ENCODE assay signal across 16 mouse cellular contexts in genomic region chr13:84759061-84759460, GRCm38 (mm10).
DNase-seq lines count a peak whose midpoint lies in the region; ATAC-seq and TF ChIP-seq lines count a peak whose summit lies in the region.
"Had no signal": no experiment of that assay in that cellular context is flagged by ENCODE, and none has a peak within 500 bp of the region (broad histone marks: within the 10 kb centered on the region; RNA-seq: fewer than 3 reads in every experiment).

No protein-coding gene starts in this region.

- H3K27ac ChIP-seq in forebrain, embryonic 10.5 days, result peak overlapping the region; percentile 85
- H3K27ac ChIP-seq in forebrain, embryonic 12.5 days, result no peak overlapping the region
- peak overlapping the region; percentile 41; the same call in 1 of the 2 replicates for H3K27ac ChIP-seq in forebrain, embryonic 11.5 days (ENCODE audit: low read depth, low read length)
- peak overlapping the region; percentile 92 for H3K27ac ChIP-seq in forebrain, postnatal 0 days (ENCODE audit: low read depth, low read length)
- H3K27ac ChIP-seq: kidney, postnatal 0 days; limb, embryonic 12.5 days; liver, embryonic 15.5 days; midbrain, embryonic 10.5 days had no signal

- H3K4me1 ChIP-seq in forebrain, embryonic 10.5 days, result peaks cover 63% of the 10 kb centered on the region
- peaks cover 24% of the 10 kb centered on the region for H3K4me1 ChIP-seq in forebrain, embryonic 12.5 days
- peaks cover 18% of the 10 kb centered on the region; the same call in 1 of the 2 replicates for H3K4me1 ChIP-seq in forebrain, embryonic 11.5 days (replicated peaks; ENCODE audit: control insufficient read depth, insufficient read depth, low read length)
- H3K4me1 ChIP-seq in forebrain, postnatal 0 days (ENCODE audit: insufficient read depth), result peaks cover 13% of the 10 kb centered on the region
- H3K4me1 ChIP-seq: limb, embryonic 12.5 days; liver, embryonic 15.5 days had no signal

- no peak overlapping the region for H3K4me2 ChIP-seq in forebrain, embryonic 12.5 days
- no peak overlapping the region for H3K4me2 ChIP-seq in forebrain, embryonic 11.5 days (ENCODE audit: low read depth, low read length, severe bottlenecking)
- peak overlapping the region; percentile 19; the same call in 1 of the 2 replicates for H3K4me2 ChIP-seq in forebrain, postnatal 0 days (ENCODE audit: low read depth)
- H3K4me2 ChIP-seq: heart, embryonic 11.5 days; liver, embryonic 15.5 days; lung, embryonic 14.5 days had no signal

- H3K9me3 ChIP-seq in forebrain, embryonic 10.5 days, result no peaks in the 10 kb centered on the region
- no peaks in the 10 kb centered on the region for H3K9me3 ChIP-seq in forebrain, embryonic 12.5 days
- no peaks in the 10 kb centered on the region for H3K9me3 ChIP-seq in forebrain, embryonic 11.5 days (ENCODE audit: control insufficient read depth, low read length)
- H3K9me3 ChIP-seq in forebrain, postnatal 0 days (ENCODE audit: low read length), result no peaks in the 10 kb centered on the region
- H3K9me3 ChIP-seq: hindbrain, embryonic 13.5 days; limb, embryonic 12.5 days; liver, embryonic 15.5 days; midbrain, embryonic 10.5 days; midbrain, embryonic 15.5 days had no signal

- H3K36me3 ChIP-seq in forebrain, embryonic 10.5 days (replicated peaks), result no peaks in the 10 kb centered on the region
- no peaks in the 10 kb centered on the region for H3K36me3 ChIP-seq in forebrain, embryonic 12.5 days (replicated peaks)
- H3K36me3 ChIP-seq in forebrain, embryonic 11.5 days (ENCODE audit: control insufficient read depth, insufficient read depth, low read length), result no peaks in the 10 kb centered on the region
- H3K36me3 ChIP-seq in forebrain, postnatal 0 days (ENCODE audit: insufficient read depth), result no peaks in the 10 kb centered on the region
- H3K36me3 ChIP-seq: hindbrain, embryonic 13.5 days; limb, embryonic 12.5 days; liver, embryonic 15.5 days; midbrain, embryonic 10.5 days; midbrain, embryonic 15.5 days had no signal

- no peak for DNase-seq in forebrain, embryonic 10.5 days (ENCODE audit: extremely low spot score, low spot score)
- DNase-seq in brain, adult 2 months (ENCODE audit: low read depth, low spot score), result peak; percentile 13
- DNase-seq in forebrain, embryonic 11.5 days (ENCODE audit: low spot score), result no peak
- DNase-seq in forebrain, postnatal 0 days, result peak; percentile 63
- no peak for DNase-seq in natural killer cell, adult 2 months (ENCODE audit: low spot score in 2 of 2)
- no peak for DNase-seq in right cerebral cortex, postnatal 10 days (ENCODE audit: low spot score in 2 of 2)

- no peak for TF ChIP-seq CTCF in forebrain, postnatal 0 days (IDR thresholded peaks at IDR 0.05; ENCODE audit: low read depth)

- ATAC-seq in forebrain, embryonic 12.5 days (ENCODE audit: low FRiP score), result no peak
- no peak for ATAC-seq in forebrain, embryonic 11.5 days (replicated peaks; ENCODE audit: low FRiP score)
- ATAC-seq in forebrain, postnatal 0 days, result no peak

- peaks cover 34% of the 10 kb centered on the region for H3K27me3 ChIP-seq in forebrain, embryonic 10.5 days (ENCODE audit: poor library complexity, severe bottlenecking)
- H3K27me3 ChIP-seq in forebrain, embryonic 12.5 days, result no peaks in the 10 kb centered on the region
- H3K27me3 ChIP-seq in forebrain, embryonic 11.5 days (ENCODE audit: control insufficient read depth, insufficient read depth, low read length), result no peaks in the 10 kb centered on the region
- H3K27me3 ChIP-seq in forebrain, postnatal 0 days (ENCODE audit: insufficient read depth, low read length), result no peaks in the 10 kb centered on the region
- H3K27me3 ChIP-seq: hindbrain, embryonic 13.5 days; limb, embryonic 12.5 days; liver, embryonic 15.5 days; midbrain, embryonic 15.5 days had no signal

- H3K9ac ChIP-seq in forebrain, embryonic 12.5 days, result no peak overlapping the region
- H3K9ac ChIP-seq in forebrain, embryonic 11.5 days (ENCODE audit: low read length), result no peak overlapping the region
- H3K9ac ChIP-seq in forebrain, postnatal 0 days, result peak overlapping the region; percentile 26; the same call in 1 of the 2 replicates
- H3K9ac ChIP-seq: limb, embryonic 12.5 days; liver, embryonic 15.5 days; lung, embryonic 14.5 days; midbrain, embryonic 15.5 days had no signal

- no peak overlapping the region for H3K4me3 ChIP-seq in forebrain, embryonic 10.5 days
- H3K4me3 ChIP-seq in forebrain, embryonic 12.5 days (replicated peaks), result no peak overlapping the region
- no peak overlapping the region for H3K4me3 ChIP-seq in forebrain, embryonic 11.5 days (ENCODE audit: low read depth, low read length)
- no peak overlapping the region for H3K4me3 ChIP-seq in forebrain, postnatal 0 days (ENCODE audit: low read depth, low read length)
- H3K4me3 ChIP-seq: erythroblast, embryonic 14.5 days; hindbrain, embryonic 13.5 days; limb, embryonic 12.5 days; liver, embryonic 15.5 days; midbrain, embryonic 10.5 days had no signal

- WGBS in forebrain, embryonic 10.5 days, result 68% methylated on average over 7 of the region's 7 CpGs
- WGBS in forebrain, embryonic 12.5 days, result 55% methylated on average over 7 of the region's 7 CpGs
- 58% methylated on average over 7 of the region's 7 CpGs for WGBS in forebrain, embryonic 11.5 days
- WGBS in forebrain, postnatal 0 days, result 39% methylated on average over 7 of the region's 7 CpGs

Comparison
In these comparisons a context has a peak if more than half of its experiments do, and no peak if none do; other contexts are left out.
1. DNase-seq: peak in brain, adult 2 months (single experiment) and forebrain, postnatal 0 days (single experiment); none in forebrain, embryonic 10.5 days (single experiment), forebrain, embryonic 11.5 days (single experiment), natural killer cell, adult 2 months (0 of 2) and right cerebral cortex, postnatal 10 days (0 of 2).